Mouse (Mus musculus): Measurements from ENCODE around the gene Gata5. TPM values are rescaled to one million over a fixed set of nuclear protein-coding genes. Genes with fewer than 3 reads are reported as not detected.

Gata5 gene
- polyA plus RNA-seq, 1 experiment: 0.10 TPM

GRCm38 (mm10) chr2:180339886-180340285 is 5.4 kb upstream of the Gata5 start:
- no peak overlapping the region for H3K4me3 ChIP-seq (ENCODE audit: control insufficient read depth, low read depth, low read length)
- no peaks in the 10 kb centered on the region for H3K36me3 ChIP-seq (ENCODE audit: control insufficient read depth, insufficient read depth, low read length)
- H3K27ac ChIP-seq (ENCODE audit: control insufficient read depth, insufficient read depth, low read depth, low read length): no peak overlapping the region
- peaks cover 10% of the 10 kb centered on the region for H3K4me1 ChIP-seq (ENCODE audit: control insufficient read depth, insufficient read depth, low read length)
- no peaks in the 10 kb centered on the region; the same call in none of the 2 replicates for H3K27me3 ChIP-seq (ENCODE audit: control insufficient read depth, insufficient read depth, low read length)
- TF ChIP-seq POLR2A (IDR thresholded peaks at IDR 0.05; ENCODE audit: control insufficient read depth, low read depth, low read length) (no peak), CTCF (IDR thresholded peaks at IDR 0.05; ENCODE audit: control insufficient read depth, insufficient read depth, insufficient replicate concordance, low read depth, low read length) (no peak)

GRCm38 (mm10) chr2:180333778-180334550 is 535 bp downstream of the Gata5 start:
- no peaks in the 10 kb centered on the region for H3K36me3 ChIP-seq (ENCODE audit: control insufficient read depth, insufficient read depth, low read length)
- H3K4me1 ChIP-seq (ENCODE audit: control insufficient read depth, insufficient read depth, low read length): peaks cover 28% of the 10 kb centered on the region
- TF ChIP-seq CTCF (IDR thresholded peaks at IDR 0.05; ENCODE audit: control insufficient read depth, insufficient read depth, insufficient replicate concordance, low read depth, low read length): no peak
- TF ChIP-seq POLR2A (IDR thresholded peaks at IDR 0.05; ENCODE audit: control insufficient read depth, low read depth, low read length): no peak
- H3K27me3 ChIP-seq (ENCODE audit: control insufficient read depth, insufficient read depth, low read length): peaks cover 3% of the 10 kb centered on the region
- H3K27ac ChIP-seq (ENCODE audit: control insufficient read depth, insufficient read depth, low read depth, low read length): no peak overlapping the region
- peak overlapping the region; percentile 1; the same call in 1 of the 2 replicates for H3K4me3 ChIP-seq (ENCODE audit: control insufficient read depth, low read depth, low read length)

DNA sequence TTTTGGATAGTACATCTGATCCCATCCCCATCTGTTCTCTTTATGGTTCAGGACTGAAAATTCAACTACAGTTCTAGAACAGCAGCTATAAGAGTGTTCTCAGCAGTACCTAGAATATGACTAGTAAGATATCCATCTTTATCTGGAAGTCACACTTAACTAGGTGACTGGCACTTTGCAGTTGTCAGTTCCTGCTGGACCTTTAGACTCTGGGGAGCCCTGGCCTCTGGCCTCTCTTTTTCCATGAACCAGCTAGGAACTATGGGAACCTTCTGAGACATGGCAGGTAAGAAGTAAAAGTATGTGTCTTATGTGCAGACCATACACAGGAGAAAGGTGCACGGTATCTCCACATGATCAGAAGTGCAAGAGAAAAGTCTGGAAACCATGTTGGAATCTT is 5.0 kb downstream of the Gata5 start:
- TF ChIP-seq POLR2A (IDR thresholded peaks at IDR 0.05; ENCODE audit: control insufficient read depth, low read depth, low read length) (no peak), CTCF (IDR thresholded peaks at IDR 0.05; ENCODE audit: control insufficient read depth, insufficient read depth, insufficient replicate concordance, low read depth, low read length) (no peak)
- no peak overlapping the region for H3K27ac ChIP-seq (ENCODE audit: control insufficient read depth, insufficient read depth, low read depth, low read length)
- peaks cover 14% of the 10 kb centered on the region for H3K4me1 ChIP-seq (ENCODE audit: control insufficient read depth, insufficient read depth, low read length)
- H3K4me3 ChIP-seq (ENCODE audit: control insufficient read depth, low read depth, low read length): no peak overlapping the region
- 0 out of 2 replicates have a peak, but pooled peaks cover 3% of the 10 kb centered on the region for H3K27me3 ChIP-seq (ENCODE audit: control insufficient read depth, insufficient read depth, low read length)
- H3K36me3 ChIP-seq (ENCODE audit: control insufficient read depth, insufficient read depth, low read length): no peaks in the 10 kb centered on the region

DNA sequence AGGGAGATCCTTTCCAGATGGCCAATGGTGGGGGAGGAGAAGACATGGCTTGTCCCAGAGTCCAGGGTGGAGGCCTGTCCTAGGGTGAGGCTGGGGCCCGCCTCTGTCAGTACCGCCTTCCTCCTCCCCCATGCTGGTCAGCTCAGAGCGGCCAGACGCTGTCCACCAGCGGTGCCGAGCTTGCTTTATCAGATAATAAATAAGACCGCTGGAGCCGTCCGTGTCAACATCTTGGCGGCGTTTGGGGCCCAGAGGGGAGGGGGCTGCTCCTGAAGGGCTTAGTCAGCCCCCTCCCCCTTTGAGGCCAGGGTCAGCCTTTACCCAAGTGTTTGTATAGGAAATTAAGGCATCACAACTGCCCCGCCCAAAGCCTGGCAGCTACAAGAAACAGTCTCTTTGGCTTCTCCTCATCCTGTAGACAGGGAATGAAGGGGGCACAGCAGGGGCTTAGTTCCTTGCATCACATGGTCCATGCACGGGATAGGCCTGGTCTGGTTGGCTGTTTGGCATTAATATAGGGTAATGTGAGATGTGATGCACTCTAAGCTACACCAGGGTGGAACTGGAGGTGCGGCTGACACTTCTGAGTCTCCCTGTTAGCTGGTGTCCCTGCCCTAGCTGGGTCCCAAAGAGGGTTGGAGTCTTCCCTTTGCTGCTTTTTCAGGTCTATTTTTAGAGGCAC is 11.7 kb downstream of the Gata5 start:
- H3K4me1 ChIP-seq (ENCODE audit: control insufficient read depth, insufficient read depth, low read length): no peaks in the 10 kb centered on the region
- TF ChIP-seq CTCF (IDR thresholded peaks at IDR 0.05; ENCODE audit: control insufficient read depth, insufficient read depth, insufficient replicate concordance, low read depth, low read length) (no peak), POLR2A (IDR thresholded peaks at IDR 0.05; ENCODE audit: control insufficient read depth, low read depth, low read length) (no peak)
- H3K27ac ChIP-seq (ENCODE audit: control insufficient read depth, insufficient read depth, low read depth, low read length): no peak overlapping the region
- H3K27me3 ChIP-seq (ENCODE audit: control insufficient read depth, insufficient read depth, low read length): no peaks in the 10 kb centered on the region
- no peaks in the 10 kb centered on the region for H3K36me3 ChIP-seq (ENCODE audit: control insufficient read depth, insufficient read depth, low read length)
- no peak overlapping the region for H3K4me3 ChIP-seq (ENCODE audit: control insufficient read depth, low read depth, low read length)

DNA sequence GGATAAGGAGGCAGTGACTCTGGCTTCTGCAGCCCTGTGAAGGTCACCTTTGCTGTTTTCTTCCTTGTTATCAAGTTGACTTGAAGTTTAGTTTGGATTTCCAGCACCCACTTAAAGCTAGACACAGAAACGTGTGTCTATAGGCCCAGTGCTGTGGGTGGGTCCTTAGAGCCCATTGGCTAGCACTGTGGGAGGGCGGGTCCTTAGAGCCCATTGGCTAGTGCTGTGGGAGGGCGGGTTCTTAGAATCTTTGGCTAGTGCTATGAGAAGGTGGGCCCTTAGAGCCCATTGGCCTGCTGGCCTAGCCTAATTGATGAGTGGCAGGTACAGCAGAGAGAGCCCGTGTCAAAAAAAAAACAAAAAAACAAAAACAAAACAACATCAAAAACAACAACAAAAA is 14.3 kb downstream of the Gata5 start:
- no peaks in the 10 kb centered on the region for H3K4me1 ChIP-seq (ENCODE audit: control insufficient read depth, insufficient read depth, low read length)
- H3K36me3 ChIP-seq (ENCODE audit: control insufficient read depth, insufficient read depth, low read length): no peaks in the 10 kb centered on the region
- no peak for TF ChIP-seq CTCF (IDR thresholded peaks at IDR 0.05; ENCODE audit: control insufficient read depth, insufficient read depth, insufficient replicate concordance, low read depth, low read length)
- H3K27me3 ChIP-seq (ENCODE audit: control insufficient read depth, insufficient read depth, low read length): no peaks in the 10 kb centered on the region
- H3K27ac ChIP-seq (ENCODE audit: control insufficient read depth, insufficient read depth, low read depth, low read length): no peak overlapping the region
- H3K4me3 ChIP-seq (ENCODE audit: control insufficient read depth, low read depth, low read length): no peak overlapping the region

DNA sequence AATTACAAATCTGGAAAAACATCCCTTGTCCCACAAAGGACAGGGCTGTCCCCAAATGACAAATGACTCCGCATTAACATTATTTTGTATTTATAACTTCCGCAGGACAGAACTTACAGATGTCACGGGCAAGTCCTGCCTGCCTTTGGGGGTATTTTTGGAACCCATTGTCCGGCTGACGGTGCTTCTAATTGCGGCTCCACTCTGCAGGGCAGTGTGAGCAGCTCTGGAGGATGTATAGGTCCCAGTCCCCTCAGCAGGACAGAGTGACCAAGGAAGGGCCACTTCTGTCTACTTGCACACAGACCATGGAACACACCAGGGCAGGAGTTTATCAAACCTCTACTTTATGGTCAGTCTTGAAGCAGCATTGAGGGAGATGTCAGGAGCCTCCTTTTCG is 16.9 kb downstream of the Gata5 start:
- Histone ChIP-seq H3K4me1 (ENCODE audit: control insufficient read depth, insufficient read depth, low read length) (no peaks in the 10 kb centered on the region), H3K36me3 (ENCODE audit: control insufficient read depth, insufficient read depth, low read length) (no peaks in the 10 kb centered on the region), H3K27me3 (ENCODE audit: control insufficient read depth, insufficient read depth, low read length) (no peaks in the 10 kb centered on the region), H3K27ac (ENCODE audit: control insufficient read depth, insufficient read depth, low read depth, low read length) (no peak overlapping the region), H3K4me3 (ENCODE audit: control insufficient read depth, low read depth, low read length) (no peak overlapping the region)
- TF ChIP-seq POLR2A (IDR thresholded peaks at IDR 0.05; ENCODE audit: control insufficient read depth, low read depth, low read length) (no peak), CTCF (IDR thresholded peaks at IDR 0.05; ENCODE audit: control insufficient read depth, insufficient read depth, insufficient replicate concordance, low read depth, low read length) (no peak)

GRCm38 (mm10) chr2:180314292-180314691 is 20.2 kb downstream of the Gata5 start:
- Histone ChIP-seq H3K4me1 (ENCODE audit: control insufficient read depth, insufficient read depth, low read length) (no peaks in the 10 kb centered on the region), H3K27me3 (ENCODE audit: control insufficient read depth, insufficient read depth, low read length) (no peaks in the 10 kb centered on the region), H3K4me3 (ENCODE audit: control insufficient read depth, low read depth, low read length) (no peak overlapping the region), H3K27ac (ENCODE audit: control insufficient read depth, insufficient read depth, low read depth, low read length) (no peak overlapping the region), H3K36me3 (ENCODE audit: control insufficient read depth, insufficient read depth, low read length) (no peaks in the 10 kb centered on the region)
- no peak for TF ChIP-seq CTCF (IDR thresholded peaks at IDR 0.05; ENCODE audit: control insufficient read depth, insufficient read depth, insufficient replicate concordance, low read depth, low read length)
- TF ChIP-seq POLR2A (IDR thresholded peaks at IDR 0.05; ENCODE audit: control insufficient read depth, low read depth, low read length): no peak

Measured in testis, adult 2 months (tissue).